Mouse (Mus musculus) spleen, adult 2 months (tissue): ENCODE measurements around the gene Rpe. TPM values are rescaled to one million over a fixed set of nuclear protein-coding genes. Genes with fewer than 3 reads are reported as not detected.
"Not testable (repeated sequence)": the region's sequence is repeated elsewhere in the genome, so short reads cannot be mapped to it uniquely, and the experiment has no call there.

Experiments used
- DNase-seq, 2 experiments: peaks; one replicate each; pipeline versions ENCODE4 v3.0.0 to v3.0.0-alpha.2; 2012 to 2021; ENCODE audit warnings: low spot score in 2 of 2, low read depth in 1 of 2
- H3K27ac ChIP-seq: fragments of 200-500 bp; 2 replicates; pipeline ENCODE4 v1.5.1; 2012; ENCODE audit warnings: low read length, inconsistent platforms; ENCODE audit not compliant: insufficient read depth
- H3K27me3 ChIP-seq: fragments of 200-500 bp; 2 replicates; pipeline ENCODE4 v1.6.1; 2012; ENCODE audit warnings: mild to moderate bottlenecking, moderate library complexity, low read length, inconsistent platforms; ENCODE audit not compliant: control insufficient read depth, insufficient read depth
- H3K36me3 ChIP-seq: fragments of 200-500 bp; 2 replicates; pipeline ENCODE4 v1.6.1; 2012; ENCODE audit warnings: mild to moderate bottlenecking, low read length, inconsistent platforms; ENCODE audit not compliant: control insufficient read depth, insufficient read depth
- H3K4me1 ChIP-seq: fragments of 200-500 bp; 2 replicates; pipeline ENCODE4 v1.6.1; 2011; ENCODE audit warnings: inconsistent platforms; ENCODE audit not compliant: control insufficient read depth, insufficient read depth, insufficient read length
- H3K4me3 ChIP-seq: fragments of 200-500 bp; 2 replicates; pipeline ENCODE4 v1.5.1; 2011; ENCODE audit warnings: mild to moderate bottlenecking, inconsistent platforms; ENCODE audit not compliant: insufficient read depth, insufficient read length; ENCODE audit errors: extremely low read depth
- CTCF ChIP-seq: fragments of 200-500 bp; IDR thresholded peaks from 2 replicates; pipeline ENCODE4 v1.5.1; 2011; ENCODE audit warnings: mild to moderate bottlenecking, inconsistent platforms; ENCODE audit not compliant: insufficient read depth, insufficient read length, insufficient replicate concordance; ENCODE audit errors: extremely low read depth
- POLR2A ChIP-seq: fragments of 200-500 bp; IDR thresholded peaks from 2 replicates; pipeline ENCODE4 v1.6.1; 2011; ENCODE audit warnings: low read depth, low read length, inconsistent platforms
- WGBS: fragments of 180-500 bp; shearing (Covaris S2); methylation state at CpG from one replicate; pipeline ENCODE4 v1.1.7; 2018; 5-methylcytosine and 5-hydroxymethylcytosine counted together
- polyA plus RNA-seq: library from polyadenylated mRNA; depleted of rRNA; stranded (reverse); fragments of >200 nt; gene quantifications from 2 replicates; pipeline ENCODE4 v1.2.3, GENCODE M21; 2012

Rpe gene
- polyA plus RNA-seq, 1 experiment: 7.0 TPM

DNA sequence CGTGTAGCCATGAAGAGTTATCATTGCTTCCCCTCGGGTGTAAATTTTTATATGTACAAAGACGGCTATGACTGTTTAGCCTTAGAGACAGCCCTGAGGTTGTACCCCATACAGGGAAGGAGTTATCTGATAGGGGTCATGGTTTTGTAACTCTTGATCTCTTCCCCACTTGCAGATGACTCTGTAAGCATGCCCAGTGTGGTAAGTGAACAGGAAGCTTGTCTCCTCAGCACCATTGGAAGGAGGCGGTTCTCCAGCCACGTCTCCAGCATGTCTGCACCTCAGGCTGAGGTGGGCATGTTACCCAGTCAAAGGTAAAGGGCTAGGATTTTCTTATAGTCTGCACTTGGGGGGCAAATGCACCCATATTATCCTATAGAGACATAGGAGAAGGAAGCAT lies 17.7 kb upstream of the Rpe start:
- WGBS: 75% methylated on average over 5 of the region's 5 CpGs

DNA sequence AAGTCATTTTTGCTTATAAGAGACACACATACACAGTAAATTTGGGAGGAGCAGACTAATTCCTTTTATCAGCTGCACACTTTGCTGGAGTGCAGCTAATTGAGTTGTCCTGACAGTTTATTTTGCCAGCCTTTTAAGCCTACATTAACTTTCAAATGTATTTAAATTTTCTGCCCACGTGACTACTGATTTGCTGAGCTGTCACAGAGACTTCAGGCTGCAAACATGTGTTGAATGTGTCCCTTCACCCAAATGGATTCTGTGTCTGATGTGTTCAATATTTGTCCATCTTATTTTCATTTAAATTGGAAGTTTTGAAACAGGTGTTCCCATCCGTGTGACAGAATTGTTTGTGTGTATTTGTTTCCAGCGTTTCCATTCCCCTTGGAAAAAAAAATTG lies 8.9 kb upstream of the Rpe start:
- Histone ChIP-seq H3K27me3 (no peaks in the 10 kb centered on the region), H3K4me1 (no peaks in the 10 kb centered on the region), H3K27ac (no peak overlapping the region), H3K4me3 (no peak overlapping the region), H3K36me3 (no peaks in the 10 kb centered on the region)
- no peak for TF ChIP-seq POLR2A
- TF ChIP-seq CTCF: no peak
- DNase-seq: no peak
- 83% methylated on average over 3 of the region's 3 CpGs for WGBS

More for the DNA sequence above, 17.7 kb upstream of the Rpe start:
- no peaks in the 10 kb centered on the region for H3K36me3 ChIP-seq
- H3K4me1 ChIP-seq: no peaks in the 10 kb centered on the region
- DNase-seq: no peak
- H3K27ac ChIP-seq: no peak overlapping the region
- no peak overlapping the region for H3K4me3 ChIP-seq
- TF ChIP-seq CTCF: no peak
- no peak for TF ChIP-seq POLR2A
- H3K27me3 ChIP-seq: no peaks in the 10 kb centered on the region

DNA sequence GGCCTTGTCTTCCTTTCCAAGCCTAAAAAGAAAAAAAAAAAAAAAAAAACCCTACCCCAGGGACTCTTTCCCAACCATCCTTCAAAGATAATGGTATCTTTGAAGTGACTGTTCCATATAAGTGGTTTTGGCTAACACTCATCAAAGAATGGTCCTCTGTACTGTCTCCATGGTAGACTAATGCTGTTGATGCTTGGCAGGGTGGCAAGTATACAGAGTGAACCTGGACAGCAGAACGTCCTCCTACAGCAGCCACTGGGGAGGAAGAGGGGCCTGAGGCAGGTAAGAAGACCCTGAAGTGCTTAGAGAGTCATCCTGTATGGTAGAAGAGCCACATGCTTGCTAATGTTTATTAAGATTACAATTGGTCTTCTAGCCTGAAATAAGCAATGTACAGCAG lies 8.3 kb upstream of the Rpe start:
- H3K27ac ChIP-seq: no peak overlapping the region
- H3K36me3 ChIP-seq: no peaks in the 10 kb centered on the region
- H3K4me1 ChIP-seq: no peaks in the 10 kb centered on the region
- H3K4me3 ChIP-seq: no peak overlapping the region
- TF ChIP-seq CTCF (no peak), POLR2A (no peak)
- 89% methylated on average over 1 of the region's 1 CpGs for WGBS
- DNase-seq: no peak
- H3K27me3 ChIP-seq: no peaks in the 10 kb centered on the region

DNA sequence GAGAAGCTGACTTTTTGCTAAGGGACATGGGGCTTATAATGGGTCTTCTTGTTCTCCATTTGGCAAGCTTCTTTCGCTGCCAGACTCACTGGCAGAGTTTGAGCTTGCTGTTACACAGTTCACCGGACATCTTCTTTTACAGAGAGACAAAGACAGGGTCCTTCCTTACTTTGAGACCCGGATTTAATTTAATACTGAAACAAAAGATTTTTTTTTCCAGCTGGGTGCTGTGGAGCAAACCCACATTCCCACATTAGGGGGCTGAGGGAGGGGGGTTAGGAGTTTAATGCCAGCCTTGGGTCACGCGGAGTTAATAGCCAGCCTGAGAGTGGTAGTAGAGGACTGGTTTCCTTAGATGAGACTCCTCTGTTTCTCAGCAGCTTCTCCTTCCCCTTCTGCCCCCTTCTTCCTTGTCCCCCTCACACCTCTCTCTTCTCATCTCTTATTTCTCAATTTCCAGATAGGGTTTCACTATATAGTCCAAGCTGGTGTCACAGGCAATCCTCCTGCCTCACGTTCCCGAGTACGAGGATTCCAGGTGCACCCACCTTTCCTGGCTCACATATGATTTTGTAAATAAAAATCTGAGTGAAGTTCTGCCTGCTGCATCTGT lies 7.7 kb upstream of the Rpe start:
- Histone ChIP-seq H3K27ac (no peak overlapping the region), H3K36me3 (no peaks in the 10 kb centered on the region), H3K27me3 (no peaks in the 10 kb centered on the region), H3K4me3 (no peak overlapping the region), H3K4me1 (no peaks in the 10 kb centered on the region)
- TF ChIP-seq CTCF (no peak), POLR2A (no peak)
- 87% methylated on average over 8 of the region's 8 CpGs for WGBS
- DNase-seq: no peak

GRCm38 (mm10) chr1:66694266-66694665 lies 6.4 kb upstream of the Rpe start:
- H3K4me3 ChIP-seq: no peak overlapping the region
- H3K27me3 ChIP-seq: no peaks in the 10 kb centered on the region
- no peak overlapping the region for H3K27ac ChIP-seq
- no peaks in the 10 kb centered on the region for H3K36me3 ChIP-seq
- H3K4me1 ChIP-seq: no peaks in the 10 kb centered on the region
- WGBS: 11% methylated on average over 5 of the region's 5 CpGs
- no peak for DNase-seq
- no peak for TF ChIP-seq POLR2A
- TF ChIP-seq CTCF: no peak

DNA sequence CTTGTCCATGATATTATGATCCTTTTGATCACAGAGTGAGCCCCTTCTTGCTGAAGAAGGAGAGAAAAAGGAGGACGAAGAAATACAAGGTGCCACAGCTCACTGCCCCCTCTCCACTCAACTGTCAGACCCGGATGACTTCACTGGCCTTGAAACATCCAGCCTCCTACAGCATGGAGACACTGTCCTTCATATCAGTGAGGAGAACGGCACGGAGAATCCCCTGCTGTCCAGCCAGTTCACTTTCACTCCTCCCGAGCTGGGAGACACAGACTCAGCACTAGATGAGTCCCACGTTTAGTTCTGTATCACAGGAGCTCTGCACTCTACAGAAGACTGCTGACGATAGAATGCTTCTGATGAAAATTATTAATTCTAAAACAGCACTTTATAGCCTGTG lies 5.3 kb upstream of the Rpe start:
- no peak for DNase-seq
- TF ChIP-seq POLR2A (no peak), CTCF (no peak)

GRCm38 (mm10) chr1:66699630-66700029 lies 1.0 kb upstream of the Rpe start:
- not testable (repeated sequence) for H3K27me3 ChIP-seq, H3K4me1 ChIP-seq, H3K27ac ChIP-seq, H3K4me3 ChIP-seq, DNase-seq, H3K36me3 ChIP-seq
- 91% methylated on average over 10 of the region's 10 CpGs for WGBS

More for the DNA sequence above, 5.3 kb upstream of the Rpe start:
- no peaks in the 10 kb centered on the region for H3K4me1 ChIP-seq
- no peak overlapping the region for H3K27ac ChIP-seq
- no peak overlapping the region for H3K4me3 ChIP-seq
- WGBS: 88% methylated on average over 7 of the region's 7 CpGs
- H3K27me3 ChIP-seq: no peaks in the 10 kb centered on the region
- H3K36me3 ChIP-seq: no peaks in the 10 kb centered on the region
